ENCODE assay signal across 21 mouse cellular contexts in genomic region chr9:75423683-75424082, GRCm38 (mm10). TPM values are rescaled to one million over a fixed set of nuclear protein-coding genes. Genes with fewer than 3 reads are reported as not detected.
DNase-seq lines count a peak whose midpoint lies in the region; ATAC-seq and TF ChIP-seq lines count a peak whose summit lies in the region.
"Had no signal": no experiment of that assay in that cellular context is flagged by ENCODE, and none has a peak within 500 bp of the region (broad histone marks: within the 10 kb centered on the region; RNA-seq: fewer than 3 reads in every experiment).

No protein-coding gene starts in this region.

- H3K4me3 ChIP-seq in kidney, embryonic 15.5 days (replicated peaks): no peak overlapping the region
- peak overlapping the region; percentile 87 for H3K4me3 ChIP-seq in megakaryocyte, embryonic 14.5 days (replicated peaks)
- no peak overlapping the region for H3K4me3 ChIP-seq in ES-E14 (ENCODE audit: insufficient read depth in 1 of 2, low read depth in 1 of 2, low read length in 2 of 2, poor library complexity in 1 of 2, severe bottlenecking in 1 of 2)
- H3K4me3 ChIP-seq in stomach, postnatal 0 days (ENCODE audit: low read depth, low read length): no peak overlapping the region
- H3K4me3 ChIP-seq in midbrain, embryonic 14.5 days (replicated peaks; ENCODE audit: low read depth, low read length): no peak overlapping the region
- H3K4me3 ChIP-seq: embryonic facial prominence, embryonic 13.5 days; forebrain, embryonic 15.5 days; hindbrain, embryonic 15.5 days; intestine, embryonic 15.5 days; left cerebral cortex, adult 2 months; midbrain, embryonic 15.5 days had no signal

- in situ Hi-C loops in ES-E14 (cut with MboI; ENCODE audit: low sequenced_read_pairs in 2 of 2, unreplicated experiment in 2 of 2): no loop called here

- no peaks in the 10 kb centered on the region for H3K9me3 ChIP-seq in kidney, embryonic 15.5 days (replicated peaks)
- no peaks in the 10 kb centered on the region for H3K9me3 ChIP-seq in megakaryocyte, embryonic 14.5 days
- H3K9me3 ChIP-seq in ES-E14 (ENCODE audit: control insufficient read depth, insufficient read depth, low read depth, low read length): no peaks in the 10 kb centered on the region
- H3K9me3 ChIP-seq in stomach, postnatal 0 days (ENCODE audit: control insufficient read depth, low read length): no peaks in the 10 kb centered on the region
- H3K9me3 ChIP-seq in midbrain, embryonic 14.5 days (ENCODE audit: control insufficient read depth, low read length): no peaks in the 10 kb centered on the region
- H3K9me3 ChIP-seq: embryonic facial prominence, embryonic 13.5 days; forebrain, embryonic 15.5 days; hindbrain, embryonic 15.5 days; intestine, embryonic 15.5 days; midbrain, embryonic 15.5 days had no signal

- H3K27me3 ChIP-seq in kidney, embryonic 15.5 days: no peaks in the 10 kb centered on the region
- H3K27me3 ChIP-seq in megakaryocyte, embryonic 14.5 days (replicated peaks): no peaks in the 10 kb centered on the region
- no peaks in the 10 kb centered on the region for H3K27me3 ChIP-seq in stomach, postnatal 0 days (ENCODE audit: control insufficient read depth, insufficient read depth, low read length)
- no peaks in the 10 kb centered on the region for H3K27me3 ChIP-seq in midbrain, embryonic 14.5 days (ENCODE audit: control insufficient read depth, insufficient read depth, low read length)
- H3K27me3 ChIP-seq: embryonic facial prominence, embryonic 13.5 days; forebrain, embryonic 15.5 days; hindbrain, embryonic 15.5 days; intestine, embryonic 15.5 days; midbrain, embryonic 15.5 days had no signal

- H3K36me3 ChIP-seq in kidney, embryonic 15.5 days: no peaks in the 10 kb centered on the region
- H3K36me3 ChIP-seq in megakaryocyte, embryonic 14.5 days (replicated peaks; ENCODE audit: low read length): peaks cover 65% of the 10 kb centered on the region
- no peaks in the 10 kb centered on the region for H3K36me3 ChIP-seq in ES-E14 (ENCODE audit: control insufficient read depth, insufficient read depth, low read length, poor library complexity, severe bottlenecking)
- H3K36me3 ChIP-seq in stomach, postnatal 0 days (ENCODE audit: control insufficient read depth, insufficient read depth, low read length): no peaks in the 10 kb centered on the region
- no peaks in the 10 kb centered on the region for H3K36me3 ChIP-seq in midbrain, embryonic 14.5 days (ENCODE audit: control insufficient read depth, insufficient read depth, low read length)
- H3K36me3 ChIP-seq: embryonic facial prominence, embryonic 13.5 days; forebrain, embryonic 15.5 days; hindbrain, embryonic 15.5 days; intestine, embryonic 15.5 days; midbrain, embryonic 15.5 days had no signal

- 34% methylated on average over 5 of the region's 5 CpGs for WGBS in kidney, embryonic 15.5 days
- 44% methylated on average over 5 of the region's 5 CpGs for WGBS in stomach, postnatal 0 days
- WGBS in midbrain, embryonic 14.5 days: 80% methylated on average over 5 of the region's 5 CpGs

- no peak overlapping the region for H3K4me2 ChIP-seq in kidney, embryonic 15.5 days
- no peak overlapping the region for H3K4me2 ChIP-seq in stomach, postnatal 0 days (replicated peaks; ENCODE audit: low read depth)
- no peak overlapping the region for H3K4me2 ChIP-seq in midbrain, embryonic 14.5 days (ENCODE audit: low read length)
- H3K4me2 ChIP-seq: embryonic facial prominence, embryonic 13.5 days; forebrain, embryonic 15.5 days; hindbrain, embryonic 15.5 days; intestine, embryonic 15.5 days; midbrain, embryonic 15.5 days had no signal

- no peak overlapping the region for H3K9ac ChIP-seq in kidney, embryonic 15.5 days
- no peak overlapping the region for H3K9ac ChIP-seq in ES-E14 (ENCODE audit: insufficient read depth, low read depth, low read length, poor library complexity, severe bottlenecking)
- H3K9ac ChIP-seq in stomach, postnatal 0 days (ENCODE audit: low read length): no peak overlapping the region
- no peak overlapping the region for H3K9ac ChIP-seq in midbrain, embryonic 14.5 days (replicated peaks; ENCODE audit: low read length)
- H3K9ac ChIP-seq: embryonic facial prominence, embryonic 13.5 days; forebrain, embryonic 15.5 days; hindbrain, embryonic 15.5 days; intestine, embryonic 15.5 days; midbrain, embryonic 15.5 days had no signal

- TF ChIP-seq CTCF in stomach, postnatal 0 days (IDR thresholded peaks at IDR 0.05; ENCODE audit: low read depth): no peak

- peaks cover 7% of the 10 kb centered on the region; the same call in 1 of the 2 replicates for H3K4me1 ChIP-seq in kidney, embryonic 15.5 days
- peaks cover 100% of the 10 kb centered on the region for H3K4me1 ChIP-seq in megakaryocyte, embryonic 14.5 days
- H3K4me1 ChIP-seq in ES-E14 (ENCODE audit: control insufficient read depth in 2 of 2, insufficient read depth in 2 of 2, low read length in 2 of 2, poor library complexity in 1 of 2): peaks cover 18 to 36% of the 10 kb centered on the region in 2 experiments
- no peaks in the 10 kb centered on the region for H3K4me1 ChIP-seq in stomach, postnatal 0 days (replicated peaks; ENCODE audit: control insufficient read depth, insufficient read depth)
- H3K4me1 ChIP-seq in midbrain, embryonic 14.5 days (ENCODE audit: control insufficient read depth, insufficient read depth, low read length): no peaks in the 10 kb centered on the region
- H3K4me1 ChIP-seq: embryonic facial prominence, embryonic 13.5 days; forebrain, embryonic 15.5 days; hindbrain, embryonic 15.5 days; intestine, embryonic 15.5 days; midbrain, embryonic 15.5 days had no signal

- no peak overlapping the region for H3K27ac ChIP-seq in kidney, embryonic 15.5 days
- H3K27ac ChIP-seq in ES-E14 (ENCODE audit: insufficient read depth, low read depth, low read length, poor library complexity, severe bottlenecking): peak overlapping the region; percentile 25; the same call in 1 of the 2 replicates
- peak overlapping the region; percentile 56; the same call in 1 of the 2 replicates for H3K27ac ChIP-seq in stomach, postnatal 0 days (replicated peaks)
- H3K27ac ChIP-seq in midbrain, embryonic 14.5 days (replicated peaks; ENCODE audit: low read depth, low read length): no peak overlapping the region
- H3K27ac ChIP-seq: embryonic facial prominence, embryonic 13.5 days; forebrain, embryonic 15.5 days; hindbrain, embryonic 15.5 days; intestine, embryonic 15.5 days; left cerebral cortex, adult 2 months; midbrain, embryonic 15.5 days had no signal

- no peak for TF ChIP-seq EP300 in stomach, postnatal 0 days (optimal IDR thresholded peaks at IDR 0.05)

- ATAC-seq in kidney, embryonic 15.5 days (replicated peaks; ENCODE audit: low FRiP score): 0 out of 2 replicates have a peak, but pooled peaks have one; percentile 59
- ATAC-seq in megakaryocyte, adult 5-6 weeks (ENCODE audit: poor library complexity, severe bottlenecking): no peak
- peak; percentile 68 for ATAC-seq in stomach, postnatal 0 days (ENCODE audit: low FRiP score, low TSS enrichment)
- ATAC-seq in midbrain, embryonic 14.5 days (ENCODE audit: low FRiP score, low TSS enrichment): no peak
- ATAC-seq: forebrain, embryonic 15.5 days; intestine, embryonic 15.5 days; midbrain, embryonic 15.5 days had no signal

- no peak for DNase-seq in kidney, postnatal 10 days
- DNase-seq in ES-E14 (ENCODE audit: low read depth, low spot score): no peak
- DNase-seq in stomach, postnatal 0 days (ENCODE audit: low spot score): no peak
- no peak for DNase-seq in midbrain, embryonic 14.5 days
- DNase-seq: adrenal gland, adult 2 months; cerebellum, postnatal 14 days; heart, postnatal 4 days; layer of hippocampus, adult 9-11 months; left cerebral cortex, postnatal 4 days; liver; retina, postnatal 1 day; thymus, postnatal 14 days had no signal

TF ChIP-seq in ES-E14, 5 proteins besides CTCF, POLR2A, EP300 and RAD21:
- TF ChIP-seq HCFC1 (IDR thresholded peaks at IDR 0.05; ENCODE audit: borderline replicate concordance, insufficient read depth, low read length) (no peak), ZNF384 (IDR thresholded peaks at IDR 0.05; ENCODE audit: low read depth, low read length) (no peak), MAFK (IDR thresholded peaks at IDR 0.05; ENCODE audit: insufficient read depth, low read depth, low read length) (no peak), CHD2 (IDR thresholded peaks at IDR 0.05; ENCODE audit: low read depth, low read length) (no peak), ZC3H11A (IDR thresholded peaks at IDR 0.05; ENCODE audit: borderline replicate concordance, low read depth, low read length) (no peak)

RNA-seq across cellular contexts. Expression of gene Mapk6, which starts 13.9 kb away (rescaled TPM):
- polyA plus RNA-seq in kidney, embryonic 15.5 days (2015; fragmentation: Nextera tagmentation; extraction: Ambion mirVana): 59.6 and 66.9 TPM in 2 replicates
- polyA plus RNA-seq in megakaryocyte, embryonic 14.5 days (2012; ENCODE audit: insufficient read depth, low replicate concordance): 31.3 and 53.1 TPM in 2 replicates
- total RNA-seq in megakaryocyte, adult 5-6 weeks (2015): 36.0 and 39.6 TPM in 2 replicates
- total RNA-seq in megakaryocyte, adult 5-6 weeks (2017): 26.6 and 29.3 TPM in 2 replicates
- total RNA-seq in ES-E14 (2012; rRNA removed): 81.8 and 85.9 TPM in 2 replicates
- polyA plus RNA-seq in stomach, postnatal 0 days (2015; fragmentation: Nextera tagmentation; extraction: Ambion mirVana): 28.9 and 29.0 TPM in 2 replicates
- polyA plus RNA-seq in midbrain, embryonic 14.5 days (2014; fragmentation: Nextera tagmentation; extraction: Ambion mirVana): 155 and 208 TPM in 2 replicates

RNA-seq across cellular contexts. Expression of gene Leo1, which starts 17.6 kb away (rescaled TPM):
- polyA plus RNA-seq in kidney, embryonic 15.5 days (2015; fragmentation: Nextera tagmentation; extraction: Ambion mirVana): 42.9 and 43.4 TPM in 2 replicates
- polyA plus RNA-seq in megakaryocyte, embryonic 14.5 days (2012; ENCODE audit: insufficient read depth, low replicate concordance): 3.6 and 17.0 TPM in 2 replicates
- 12.5 and 16.3 TPM in 2 replicates for total RNA-seq in megakaryocyte, adult 5-6 weeks (2015)
- 32.5 and 35.6 TPM in 2 replicates for total RNA-seq in megakaryocyte, adult 5-6 weeks (2017)
- total RNA-seq in ES-E14 (2012; rRNA removed): 54.7 and 66.2 TPM in 2 replicates
- polyA plus RNA-seq in stomach, postnatal 0 days (2015; fragmentation: Nextera tagmentation; extraction: Ambion mirVana): 16.1 and 17.8 TPM in 2 replicates
- polyA plus RNA-seq in midbrain, embryonic 14.5 days (2014; fragmentation: Nextera tagmentation; extraction: Ambion mirVana): 39.8 and 41.5 TPM in 2 replicates

Comparison
In these comparisons a context has a peak if more than half of its experiments do, and no peak if none do; other contexts are left out.
1. ATAC-seq: peak in kidney, embryonic 15.5 days (single experiment) and stomach, postnatal 0 days (single experiment); none in megakaryocyte, adult 5-6 weeks (single experiment) and midbrain, embryonic 14.5 days (single experiment).
2. H3K27ac ChIP-seq: peak in ES-E14 (single experiment) and stomach, postnatal 0 days (single experiment); none in kidney, embryonic 15.5 days (single experiment) and midbrain, embryonic 14.5 days (single experiment).